Mouse (Mus musculus): ENCODE data around the gene Rassf1. TPM values are rescaled to one million over a fixed set of nuclear protein-coding genes. Genes with fewer than 3 reads are reported as not detected.

Rassf1 gene
- polyA plus RNA-seq, 1 experiment from 2014 or later: 35.4 TPM

DNA sequence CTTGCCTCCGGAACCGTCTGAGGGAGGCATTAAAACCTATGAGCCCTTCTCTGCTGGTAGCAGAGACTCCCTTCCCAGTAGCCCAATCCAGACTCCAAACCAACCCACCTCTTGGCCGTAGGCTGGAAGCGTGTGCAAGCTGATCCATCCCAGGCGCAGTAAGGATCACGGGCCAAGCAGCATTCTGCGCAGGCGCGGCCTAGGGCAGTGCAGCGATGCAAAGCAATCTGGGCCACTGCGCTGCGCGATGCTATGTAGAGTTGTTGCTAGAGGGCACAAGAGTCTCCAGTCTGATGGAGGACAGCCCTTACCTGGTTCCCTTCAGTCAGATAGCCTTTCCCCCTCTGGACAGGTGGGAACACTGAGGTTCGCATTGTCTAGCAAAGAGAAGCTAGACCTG, 48.5 kb downstream of the Rassf1 start:
- H3K4me1 ChIP-seq (replicated peaks): peaks cover 21% of the 10 kb centered on the region
- 0 out of 2 replicates have a peak overlapping the region, but pooled peaks have one; percentile 3 for H3K9ac ChIP-seq
- no peaks in the 10 kb centered on the region for H3K9me3 ChIP-seq
- no peaks in the 10 kb centered on the region for H3K27me3 ChIP-seq
- no peak overlapping the region for H3K4me3 ChIP-seq
- no peak overlapping the region for H3K4me2 ChIP-seq
- ATAC-seq (ENCODE audit: low read depth): no peak
- WGBS: 78% methylated on average over 14 of the region's 14 CpGs
- no peaks in the 10 kb centered on the region for H3K36me3 ChIP-seq
- no peak overlapping the region for H3K27ac ChIP-seq (replicated peaks)

DNA sequence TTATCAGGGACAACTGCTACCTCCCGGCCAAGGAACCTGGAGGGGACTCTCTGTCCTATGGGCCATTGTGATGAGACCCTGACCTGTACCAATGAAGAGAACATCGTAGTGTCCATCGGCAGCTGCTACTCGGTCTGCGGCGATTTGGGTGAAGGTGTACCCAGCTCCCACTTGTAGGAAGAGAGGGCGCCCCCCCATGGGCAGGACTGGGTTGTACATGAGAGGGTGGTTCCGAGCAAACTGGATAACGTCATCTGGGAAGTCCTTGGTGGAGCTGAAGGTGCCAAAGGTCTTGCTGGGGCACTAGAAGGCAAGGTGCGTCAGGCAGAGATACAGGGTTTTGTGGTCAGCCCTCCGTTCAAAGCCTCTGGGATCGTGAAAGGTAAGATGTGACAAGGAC, 49.4 kb downstream of the Rassf1 start:
- no peak overlapping the region for H3K27ac ChIP-seq (replicated peaks)
- H3K9ac ChIP-seq: no peak overlapping the region
- H3K4me1 ChIP-seq (replicated peaks): peaks cover 30% of the 10 kb centered on the region
- H3K36me3 ChIP-seq: no peaks in the 10 kb centered on the region
- H3K4me3 ChIP-seq: no peak overlapping the region
- H3K27me3 ChIP-seq: no peaks in the 10 kb centered on the region
- 80% methylated on average over 12 of the region's 12 CpGs for WGBS
- H3K4me2 ChIP-seq: no peak overlapping the region
- ATAC-seq (ENCODE audit: low read depth): no peak
- no peaks in the 10 kb centered on the region for H3K9me3 ChIP-seq

DNA sequence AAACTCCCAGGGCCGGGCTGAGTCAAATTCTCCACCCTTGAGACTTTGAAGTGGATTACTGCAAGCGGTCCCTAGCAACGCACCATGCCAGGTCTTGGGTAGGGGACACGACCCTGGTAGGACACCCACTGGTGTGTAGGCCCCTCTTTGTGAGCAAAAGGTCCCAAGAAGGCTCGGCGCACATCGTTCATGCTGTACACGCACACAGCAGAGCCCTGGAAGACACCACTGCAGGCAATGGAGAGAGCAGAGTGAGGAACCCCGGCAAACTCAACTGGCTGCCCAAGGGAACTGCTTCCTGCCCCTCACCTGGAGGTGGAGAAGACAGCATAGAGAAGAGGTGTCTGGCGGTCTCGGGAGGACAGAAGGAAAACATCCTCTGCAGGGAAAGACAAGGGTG, 49.9 kb downstream of the Rassf1 start:
- Histone ChIP-seq H3K36me3 (no peaks in the 10 kb centered on the region), H3K4me1 (replicated peaks) (peaks cover 34% of the 10 kb centered on the region), H3K4me3 (no peak overlapping the region), H3K27ac (replicated peaks) (no peak overlapping the region), H3K4me2 (no peak overlapping the region), H3K27me3 (no peaks in the 10 kb centered on the region), H3K9ac (no peak overlapping the region), H3K9me3 (no peaks in the 10 kb centered on the region)
- ATAC-seq (ENCODE audit: low read depth): no peak
- 88% methylated on average over 11 of the region's 11 CpGs for WGBS

DNA sequence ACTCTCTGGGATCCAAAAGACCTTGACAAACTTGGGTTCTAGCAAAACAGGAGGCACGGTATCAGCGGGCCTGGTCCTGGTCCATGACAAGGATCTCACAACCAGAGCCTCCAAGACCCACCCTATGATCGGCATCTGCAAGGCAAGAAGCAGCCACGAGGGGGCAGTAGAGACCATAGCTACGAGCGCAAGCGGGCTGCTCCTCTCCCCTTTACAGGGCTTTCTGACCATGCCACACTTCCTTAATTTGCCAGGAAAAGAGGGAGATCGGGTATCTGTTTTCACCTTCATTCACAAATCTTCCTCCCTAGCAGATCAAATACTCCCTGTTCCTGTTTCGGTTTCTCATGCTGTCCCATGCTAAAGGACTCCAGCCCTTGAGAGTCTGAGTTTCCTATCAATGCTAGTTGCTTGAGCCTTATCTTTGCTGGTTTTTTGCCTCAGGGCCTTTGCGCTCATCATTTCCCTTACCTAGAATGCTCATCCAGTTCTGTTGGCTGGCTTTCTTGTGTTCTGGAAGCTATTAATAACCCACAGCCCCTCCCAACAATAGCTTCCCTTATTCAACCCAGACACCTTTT, 50.8 kb downstream of the Rassf1 start:
- no peaks in the 10 kb centered on the region for H3K9me3 ChIP-seq
- peak overlapping the region; percentile 57; the same call in 1 of the 2 replicates for H3K27ac ChIP-seq (replicated peaks)
- no peaks in the 10 kb centered on the region for H3K36me3 ChIP-seq
- peaks cover 41% of the 10 kb centered on the region for H3K4me1 ChIP-seq (replicated peaks)
- H3K9ac ChIP-seq: peak overlapping the region; percentile 27; the same call in 1 of the 2 replicates
- no peaks in the 10 kb centered on the region for H3K27me3 ChIP-seq
- no peak overlapping the region for H3K4me2 ChIP-seq
- no peak overlapping the region for H3K4me3 ChIP-seq
- whole genome bisulfite sequencing: 17% methylated on average over 10 of the region's 10 CpGs
- ATAC-seq (ENCODE audit: low read depth): peak; percentile 57; the same call in 1 of the 2 replicates

- no peaks in the 10 kb centered on the region for H3K36me3 ChIP-seq
- peaks cover 51% of the 10 kb centered on the region for H3K4me1 ChIP-seq (replicated peaks)
- H3K27me3 ChIP-seq: no peaks in the 10 kb centered on the region
- no peak overlapping the region for H3K27ac ChIP-seq (replicated peaks)
- no peak overlapping the region for H3K4me2 ChIP-seq
- ATAC-seq (ENCODE audit: low read depth): no peak
- H3K4me3 ChIP-seq: no peak overlapping the region
- no peak overlapping the region for H3K9ac ChIP-seq
- 83% methylated on average over 6 of the region's 6 CpGs for WGBS
- H3K9me3 ChIP-seq: no peaks in the 10 kb centered on the region
Observed at GRCm38 (mm10) chr9:107603251-107603650, 51.9 kb downstream of the Rassf1 start.

DNA sequence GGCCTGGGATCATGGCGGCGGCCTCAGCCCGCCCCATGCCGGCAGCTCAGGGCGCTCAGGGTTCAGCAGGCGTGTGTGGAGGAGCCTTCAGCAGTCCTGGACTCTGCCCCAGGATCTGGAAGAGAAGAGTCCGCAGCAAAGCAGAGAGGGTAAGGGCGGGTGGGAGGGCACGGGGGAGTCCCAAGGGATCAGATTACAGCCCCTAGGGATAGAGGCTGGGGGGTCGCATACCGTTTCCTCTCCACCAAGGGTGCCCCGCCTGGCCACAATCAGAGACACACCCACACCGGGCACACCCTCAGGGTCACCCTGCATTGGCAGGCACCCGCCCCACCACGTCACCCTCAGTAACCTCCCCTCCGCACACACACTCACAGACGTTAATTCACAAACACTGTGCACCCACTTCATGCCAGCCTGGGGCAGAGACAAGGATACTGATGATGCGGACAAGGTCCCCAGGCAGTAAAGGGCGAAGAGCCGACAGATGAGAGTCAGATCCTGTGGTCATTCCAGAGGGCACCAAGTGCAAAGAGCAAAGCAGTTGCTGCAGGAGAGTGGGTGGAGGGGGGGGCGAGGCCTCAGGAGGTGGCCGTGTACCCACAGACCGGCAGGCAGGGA, 53.8 kb downstream of the Rassf1 start:
- H3K9me3 ChIP-seq: no peaks in the 10 kb centered on the region
- peak overlapping the region; percentile 63 for H3K9ac ChIP-seq
- no peak overlapping the region for H3K27ac ChIP-seq (replicated peaks)
- no peak for ATAC-seq (ENCODE audit: low read depth)
- no peaks in the 10 kb centered on the region for H3K36me3 ChIP-seq
- peaks cover 64% of the 10 kb centered on the region for H3K4me1 ChIP-seq (replicated peaks)
- 40% methylated on average over 20 of the region's 23 CpGs for WGBS
- no peaks in the 10 kb centered on the region for H3K27me3 ChIP-seq
- peak overlapping the region; percentile 13; the same call in 1 of the 2 replicates for H3K4me3 ChIP-seq
- H3K4me2 ChIP-seq: peak overlapping the region; percentile 42

DNA sequence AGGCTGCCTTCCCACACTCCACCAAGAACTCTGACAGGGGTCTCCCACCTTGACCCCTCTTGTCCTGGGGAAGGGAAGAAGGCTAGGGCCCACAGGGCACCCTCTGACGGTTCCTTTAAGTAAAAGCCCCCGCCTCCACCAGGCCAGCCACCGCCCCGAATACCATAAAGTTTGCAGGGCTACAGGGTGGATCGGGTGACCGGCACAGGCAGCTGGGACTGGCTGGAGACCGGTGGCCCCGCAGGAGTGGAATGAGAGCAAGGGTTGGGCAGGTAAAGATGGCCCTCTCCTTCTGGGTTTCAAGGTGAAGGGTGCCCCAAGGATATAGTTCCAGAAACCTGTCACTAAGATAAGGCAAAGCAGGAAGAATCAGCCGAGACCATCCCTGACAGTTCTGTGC, 55.2 kb downstream of the Rassf1 start:
- H3K36me3 ChIP-seq: no peaks in the 10 kb centered on the region
- no peaks in the 10 kb centered on the region for H3K27me3 ChIP-seq
- peaks cover 74% of the 10 kb centered on the region for H3K4me1 ChIP-seq (replicated peaks)
- 22% methylated on average over 9 of the region's 9 CpGs for WGBS
- H3K4me3 ChIP-seq: peak overlapping the region; percentile 4; the same call in 1 of the 2 replicates
- no peaks in the 10 kb centered on the region for H3K9me3 ChIP-seq
- peak overlapping the region; percentile 21 for H3K4me2 ChIP-seq
- H3K27ac ChIP-seq (replicated peaks): no peak overlapping the region
- H3K9ac ChIP-seq: 0 out of 2 replicates have a peak overlapping the region, but pooled peaks have one; percentile 18
- ATAC-seq (ENCODE audit: low read depth): no peak

DNA sequence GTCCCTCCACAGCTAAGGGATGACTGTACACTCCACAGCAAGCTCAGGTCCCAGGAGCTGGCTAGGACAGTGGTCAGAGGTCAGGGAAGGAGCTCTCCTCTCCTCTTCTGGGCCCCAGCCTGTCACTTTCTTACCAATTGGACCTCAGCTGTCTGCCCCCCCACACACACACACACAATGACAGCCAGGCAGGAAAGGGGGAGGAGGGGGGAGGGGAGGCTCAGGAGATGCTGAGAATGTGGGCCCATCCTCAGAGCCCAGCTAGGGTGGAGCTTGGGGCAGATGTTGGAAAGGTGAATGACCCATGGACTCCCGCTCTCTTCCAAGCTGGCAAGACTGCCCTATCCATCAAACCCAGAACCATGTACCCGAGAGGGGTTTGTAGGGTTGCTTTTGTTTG, 55.7 kb downstream of the Rassf1 start:
- peaks cover 79% of the 10 kb centered on the region for H3K4me1 ChIP-seq (replicated peaks)
- 52% methylated on average over 2 of the region's 2 CpGs for WGBS
- no peak for ATAC-seq (ENCODE audit: low read depth)
- no peak overlapping the region for H3K27ac ChIP-seq (replicated peaks)
- H3K27me3 ChIP-seq: no peaks in the 10 kb centered on the region
- H3K9ac ChIP-seq: 0 out of 2 replicates have a peak overlapping the region, but pooled peaks have one; percentile 18
- peak overlapping the region; percentile 21 for H3K4me2 ChIP-seq
- no peaks in the 10 kb centered on the region for H3K9me3 ChIP-seq
- H3K4me3 ChIP-seq: 0 out of 2 replicates have a peak overlapping the region, but pooled peaks have one; percentile 4
- H3K36me3 ChIP-seq: no peaks in the 10 kb centered on the region

- Histone ChIP-seq H3K4me3 (no peak overlapping the region), H3K36me3 (no peaks in the 10 kb centered on the region), H3K9ac (0 out of 2 replicates have a peak overlapping the region, but pooled peaks have one; percentile 5), H3K27me3 (no peaks in the 10 kb centered on the region), H3K9me3 (no peaks in the 10 kb centered on the region), H3K4me2 (no peak overlapping the region), H3K27ac (replicated peaks) (0 out of 2 replicates have a peak overlapping the region, but pooled peaks have one; percentile 2), H3K4me1 (replicated peaks) (peaks cover 76% of the 10 kb centered on the region)
- ATAC-seq (ENCODE audit: low read depth): no peak
- WGBS: 62% methylated on average over 9 of the region's 9 CpGs
Observed at GRCm38 (mm10) chr9:107607653-107608245, 56.4 kb downstream of the Rassf1 start.

- H3K4me3 ChIP-seq: no peak within 1 kb of the TSS
- 0 out of 2 replicates have a peak within 1 kb of the TSS, but pooled peaks have one; percentile 2 for H3K27ac ChIP-seq (replicated peaks)
- H3K4me2 ChIP-seq: no peak within 1 kb of the TSS
- peak within 1 kb of the TSS; percentile 26; the same call in 1 of the 2 replicates for H3K9ac ChIP-seq
- no peaks in the 10 kb centered on the region for H3K36me3 ChIP-seq
- no peaks in the 10 kb centered on the region for H3K9me3 ChIP-seq
- WGBS: 52% methylated on average over 12 of the region's 12 CpGs
- peaks cover 76% of the 10 kb centered on the region for H3K4me1 ChIP-seq (replicated peaks)
- ATAC-seq (ENCODE audit: low read depth): no peak
- H3K27me3 ChIP-seq: no peaks in the 10 kb centered on the region
Observed at GRCm38 (mm10) chr9:107608741-107609432, 57.5 kb downstream of the Rassf1 start, which contains the start of gene Sema3b. Sema3b (minus strand) TSS chr9:107609229.

DNA sequence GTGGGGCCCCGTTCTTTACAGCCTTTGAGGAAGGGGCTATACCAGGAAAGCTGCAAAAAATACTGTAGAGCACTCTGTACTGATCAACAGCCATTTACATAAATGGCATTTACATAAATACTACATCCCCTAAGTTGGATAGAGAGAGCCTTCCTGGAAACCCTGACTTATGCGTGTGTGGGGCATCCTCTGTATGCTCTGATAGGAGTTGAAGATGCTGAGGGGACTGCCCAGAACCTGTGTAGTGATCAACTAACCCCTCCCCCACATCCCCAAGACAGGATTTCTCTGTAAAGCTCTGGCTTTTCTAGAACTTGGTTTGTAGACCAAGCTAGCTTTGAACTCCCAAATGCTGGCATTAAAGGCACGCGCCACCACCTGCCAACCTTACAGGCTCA, 58.1 kb downstream of the Rassf1 start:
- Histone ChIP-seq H3K27me3 (no peaks in the 10 kb centered on the region), H3K4me1 (replicated peaks) (peaks cover 71% of the 10 kb centered on the region), H3K9ac (no peak overlapping the region), H3K9me3 (no peaks in the 10 kb centered on the region), H3K4me3 (no peak overlapping the region), H3K36me3 (peaks cover 5% of the 10 kb centered on the region), H3K27ac (replicated peaks) (no peak overlapping the region), H3K4me2 (no peak overlapping the region)
- 70% methylated on average over 4 of the region's 4 CpGs for WGBS
- no peak for ATAC-seq (ENCODE audit: low read depth)

Data from neural tube, embryonic 13.5 days (tissue).